Mouse (Mus musculus) liver, embryonic 16.5 days (tissue): Measurements from ENCODE around the gene A130010J15Rik. TPM values are rescaled to one million over a fixed set of nuclear protein-coding genes. Genes with fewer than 3 reads are reported as not detected.

Source experiments
- ATAC-seq: fragments of 200-750 bp; cut with Nextera tagmentation; 2 replicates; pipeline ENCODE4 v1.8.0; 2017; ENCODE audit warnings: low read depth, mild to moderate bottlenecking, moderate number of reproducible peaks, moderate library complexity
- H3K27ac ChIP-seq: fragments of 300-500 bp; sonication (generic); 2 replicates; pipeline ENCODE4 v1.5.1; 2014; ENCODE audit warnings: mild to moderate bottlenecking, low read length
- H3K27me3 ChIP-seq: fragments of 300-500 bp; sonication (generic); 2 replicates; pipeline ENCODE4 v1.6.1; 2014; ENCODE audit warnings: low read depth, low read length, mixed read lengths; ENCODE audit not compliant: control insufficient read depth, insufficient read depth
- H3K36me3 ChIP-seq: fragments of 300-500 bp; sonication (generic); 2 replicates; pipeline ENCODE4 v1.6.1; 2014; ENCODE audit warnings: mild to moderate bottlenecking; ENCODE audit not compliant: control insufficient read depth, insufficient read depth
- H3K4me1 ChIP-seq: fragments of 300-500 bp; sonication (generic); 2 replicates; pipeline ENCODE4 v1.6.1; 2014; ENCODE audit warnings: low read depth, low read length, mixed read lengths; ENCODE audit not compliant: control insufficient read depth
- H3K4me2 ChIP-seq: fragments of 300-500 bp; sonication (generic); 2 replicates; pipeline ENCODE4 v1.6.1; 2014; ENCODE audit warnings: low read depth, low read length, mixed read lengths
- H3K4me3 ChIP-seq: fragments of 300-500 bp; sonication (generic); 2 replicates; pipeline ENCODE4 v1.5.1; 2014; ENCODE audit warnings: low read depth, mild to moderate bottlenecking, low read length
- H3K9ac ChIP-seq: fragments of 300-500 bp; sonication (generic); 2 replicates; pipeline ENCODE4 v1.6.1; 2014; ENCODE audit warnings: low read depth, low read length
- H3K9me3 ChIP-seq: fragments of 300-500 bp; sonication (generic); replicated peaks from 2 replicates; pipeline ENCODE4 v1.6.1; 2016; ENCODE audit warnings: low read length; ENCODE audit not compliant: control insufficient read depth
- WGBS: fragments of 180-500 bp; shearing (Covaris S2); extraction: QIAGEN DNeasy Blood & Tissue Kit; methylation state at CpG from one replicate; pipeline ENCODE4 v1.1.7; 2014; ENCODE audit not compliant: insufficient replicate concordance; 5-methylcytosine and 5-hydroxymethylcytosine counted together
- polyA plus RNA-seq: library from polyadenylated mRNA; unstranded; fragments of >200 nt; fragmentation: Nextera tagmentation; extraction: Ambion mirVana; gene quantifications from 2 replicates; pipeline ENCODE4 v1.2.1, GENCODE M21; 2015

Gene A130010J15Rik
- polyA plus RNA-seq, 1 experiment from 2014 or later: 4.0 TPM

DNA sequence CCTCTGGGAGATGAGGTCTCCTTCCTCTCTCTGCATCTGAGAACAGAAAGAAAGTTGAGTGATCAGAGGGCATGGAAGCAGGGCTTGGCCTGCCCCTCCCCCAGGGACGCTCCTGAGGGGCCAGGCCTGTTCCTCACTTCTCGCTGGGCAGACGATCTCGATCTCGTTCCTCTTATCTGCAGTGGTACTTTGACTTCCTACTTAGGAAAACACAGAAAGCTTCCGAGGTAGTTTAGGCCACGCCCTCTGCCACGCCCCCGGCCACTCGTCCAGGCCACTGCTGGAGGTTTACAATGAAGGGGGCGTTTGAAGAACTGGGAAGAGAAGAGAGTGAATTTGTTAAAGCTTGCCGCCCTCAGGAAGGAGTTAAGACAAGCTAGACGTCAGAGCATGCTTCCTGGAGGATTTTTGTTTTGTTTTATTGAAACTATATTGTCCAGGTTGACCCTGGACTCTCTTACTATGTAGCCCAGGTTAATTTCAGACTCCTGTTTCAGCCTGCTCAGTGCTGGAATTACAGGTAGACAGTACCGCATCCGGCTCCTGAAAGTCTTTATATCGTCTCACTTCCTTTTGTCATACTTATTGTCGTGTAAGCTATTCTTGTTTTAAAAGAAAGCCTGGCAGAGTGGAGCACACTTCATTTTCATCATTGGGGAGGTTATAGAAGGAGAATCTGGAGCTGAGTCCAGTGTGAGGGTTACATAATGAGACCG, 7.4 kb upstream of the A130010J15Rik start:
- Histone ChIP-seq H3K36me3 (no peaks in the 10 kb centered on the region), H3K27ac (no peak overlapping the region), H3K9me3 (no peaks in the 10 kb centered on the region), H3K4me1 (peaks cover 12% of the 10 kb centered on the region), H3K4me2 (peak overlapping the region; percentile 49), H3K4me3 (peak overlapping the region; percentile 29), H3K9ac (peak overlapping the region; percentile 26; the same call in 1 of the 2 replicates), H3K27me3 (no peaks in the 10 kb centered on the region)
- ATAC-seq: peak; percentile 59
- WGBS: 10% methylated on average over 18 of the region's 18 CpGs

DNA sequence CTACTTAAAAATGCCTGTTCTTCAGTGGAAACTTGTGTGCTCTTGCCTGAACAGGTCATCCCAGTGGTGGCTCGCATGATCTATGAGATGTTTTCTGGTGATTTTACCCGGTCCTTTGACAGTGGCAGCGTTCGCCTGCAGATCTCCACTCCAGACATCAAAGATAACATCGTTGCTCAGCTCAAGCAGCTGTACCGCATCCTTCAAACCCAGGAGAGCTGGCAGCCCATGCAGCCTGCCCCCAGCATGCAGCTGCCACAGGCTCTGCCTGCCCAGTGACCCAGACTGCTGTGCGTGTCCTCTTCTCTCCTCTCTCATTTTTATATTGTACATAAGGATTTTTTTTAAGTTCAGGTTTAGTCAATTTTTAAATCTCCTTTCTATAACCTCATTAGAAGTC, 1.4 kb downstream of the A130010J15Rik start:
- Histone ChIP-seq H3K4me3 (no peak overlapping the region), H3K27me3 (no peaks in the 10 kb centered on the region), H3K9me3 (no peaks in the 10 kb centered on the region), H3K36me3 (no peaks in the 10 kb centered on the region), H3K4me2 (no peak overlapping the region), H3K27ac (no peak overlapping the region), H3K4me1 (peaks cover 13% of the 10 kb centered on the region), H3K9ac (no peak overlapping the region)
- no peak for ATAC-seq
- 77% methylated on average over 7 of the region's 7 CpGs for WGBS

DNA sequence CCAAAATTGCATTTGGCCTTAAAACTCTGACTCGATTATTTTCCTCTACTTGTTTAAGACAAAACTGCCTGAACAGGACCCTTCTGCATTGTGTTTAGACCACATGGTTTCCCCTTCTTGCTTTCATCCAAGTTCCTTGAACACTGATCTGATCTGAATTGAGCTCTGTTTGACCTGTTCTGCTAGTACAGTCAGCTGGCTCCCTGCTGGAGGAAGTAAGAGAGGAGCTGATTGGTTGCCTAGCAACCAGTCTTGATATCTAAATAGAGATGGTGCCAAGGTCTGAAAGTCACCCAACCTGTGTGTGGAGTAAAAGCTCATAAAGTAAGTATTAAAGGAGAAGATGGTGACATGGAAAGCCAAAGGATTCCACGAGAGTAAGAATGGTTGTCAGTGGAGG, 2.0 kb downstream of the A130010J15Rik start:
- peaks cover 19% of the 10 kb centered on the region for H3K4me1 ChIP-seq
- no peak for ATAC-seq
- H3K9ac ChIP-seq: no peak overlapping the region
- no peaks in the 10 kb centered on the region for H3K27me3 ChIP-seq
- H3K9me3 ChIP-seq: no peaks in the 10 kb centered on the region
- H3K27ac ChIP-seq: no peak overlapping the region
- H3K4me3 ChIP-seq: no peak overlapping the region
- H3K4me2 ChIP-seq: no peak overlapping the region
- H3K36me3 ChIP-seq: no peaks in the 10 kb centered on the region
- WGBS: 43% methylated on average over 2 of the region's 2 CpGs

DNA sequence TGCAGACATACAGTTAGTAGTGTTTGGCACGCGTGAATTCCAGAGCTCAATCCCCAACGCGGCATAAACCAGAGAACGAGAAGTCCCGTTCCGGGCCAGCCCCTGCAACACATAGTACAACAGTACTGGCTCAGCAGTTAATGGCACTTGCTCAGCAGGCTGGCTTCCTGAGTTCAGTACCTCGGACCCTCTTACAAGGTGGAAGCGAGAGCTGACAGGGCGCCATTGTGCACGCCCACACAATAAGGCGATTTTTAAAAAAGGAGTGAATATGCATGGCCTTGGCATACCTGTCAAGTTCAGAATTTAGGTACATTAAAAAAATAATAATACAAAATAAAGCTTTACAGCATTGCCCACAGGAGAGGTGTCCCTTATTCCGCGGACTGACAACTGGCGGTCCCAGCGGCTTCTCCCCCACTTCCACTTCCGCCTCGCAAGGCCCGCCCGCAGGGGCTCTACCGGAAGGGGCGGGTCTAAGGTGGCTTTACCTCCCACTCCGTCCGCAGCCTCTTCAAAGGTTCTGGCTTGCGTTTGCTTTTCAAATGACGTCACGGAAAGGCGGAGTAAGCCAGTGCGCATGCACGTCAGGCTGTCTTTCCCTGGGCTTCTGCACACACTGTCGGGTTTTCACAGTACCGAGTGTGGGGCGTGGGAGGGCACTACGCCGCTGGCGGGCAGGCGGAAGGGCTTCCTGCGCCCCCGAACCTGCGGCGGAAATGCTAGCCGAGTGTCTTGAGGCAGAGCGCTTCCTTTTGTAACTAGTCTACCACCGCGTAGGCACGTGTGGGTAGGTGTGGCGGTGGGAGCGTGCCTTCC, 5.4 kb downstream of the A130010J15Rik start:
- Histone ChIP-seq H3K4me1 (peaks cover 24% of the 10 kb centered on the region), H3K4me2 (peak overlapping the region; percentile 79), H3K27me3 (no peaks in the 10 kb centered on the region), H3K9me3 (no peaks in the 10 kb centered on the region), H3K4me3 (peak overlapping the region; percentile 81), H3K9ac (peak overlapping the region; percentile 81), H3K27ac (peak overlapping the region; percentile 81), H3K36me3 (no peaks in the 10 kb centered on the region)
- WGBS: under 1% methylated on average over 48 of the region's 48 CpGs
- peak; percentile 98 for ATAC-seq

GRCm38 (mm10) chr1:193173810-193174129, 5.9 kb downstream of the A130010J15Rik start:
- Histone ChIP-seq H3K27ac (peak overlapping the region; percentile 81), H3K9me3 (no peaks in the 10 kb centered on the region), H3K4me2 (peak overlapping the region; percentile 79), H3K9ac (peak overlapping the region; percentile 73), H3K4me3 (peak overlapping the region; percentile 81), H3K36me3 (no peaks in the 10 kb centered on the region), H3K4me1 (peaks cover 24% of the 10 kb centered on the region), H3K27me3 (no peaks in the 10 kb centered on the region)
- WGBS: 12% methylated on average over 9 of the region's 9 CpGs
- ATAC-seq: no peak

DNA sequence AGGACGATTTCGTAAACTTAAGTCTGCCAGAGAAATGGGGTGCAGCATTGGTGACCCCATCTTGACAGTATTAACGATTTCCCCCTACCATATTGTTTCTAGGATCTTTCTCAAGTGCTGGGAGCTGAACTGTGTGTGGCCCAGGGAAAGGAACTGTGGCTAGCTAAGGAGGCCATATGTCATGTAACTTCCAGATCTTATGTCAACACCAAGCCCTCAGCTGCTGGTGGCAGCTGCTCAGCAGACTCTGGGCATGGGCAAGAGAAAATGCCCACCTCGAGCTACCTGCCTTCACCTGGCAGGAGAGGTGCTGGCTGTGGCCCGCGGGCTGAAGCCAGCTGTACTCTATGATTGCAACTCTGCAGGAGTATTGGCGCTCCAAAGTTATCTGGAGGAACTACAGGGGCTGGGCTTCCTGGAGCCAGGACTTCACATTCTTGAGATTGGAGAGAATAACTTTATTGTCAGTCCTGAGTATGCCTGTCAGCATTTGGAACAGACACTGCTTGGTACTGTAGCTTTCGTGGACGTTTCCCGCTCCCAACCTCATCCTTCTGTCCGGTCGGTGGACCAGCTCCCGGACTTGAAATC, 6.4 kb downstream of the A130010J15Rik start:
- no peaks in the 10 kb centered on the region for H3K9me3 ChIP-seq
- H3K9ac ChIP-seq: peak overlapping the region; percentile 73
- H3K4me2 ChIP-seq: peak overlapping the region; percentile 79
- WGBS: 66% methylated on average over 13 of the region's 13 CpGs
- peak overlapping the region; percentile 81 for H3K4me3 ChIP-seq
- H3K27me3 ChIP-seq: no peaks in the 10 kb centered on the region
- H3K4me1 ChIP-seq: peaks cover 24% of the 10 kb centered on the region
- no peaks in the 10 kb centered on the region for H3K36me3 ChIP-seq
- ATAC-seq: no peak
- peak overlapping the region; percentile 81 for H3K27ac ChIP-seq

DNA sequence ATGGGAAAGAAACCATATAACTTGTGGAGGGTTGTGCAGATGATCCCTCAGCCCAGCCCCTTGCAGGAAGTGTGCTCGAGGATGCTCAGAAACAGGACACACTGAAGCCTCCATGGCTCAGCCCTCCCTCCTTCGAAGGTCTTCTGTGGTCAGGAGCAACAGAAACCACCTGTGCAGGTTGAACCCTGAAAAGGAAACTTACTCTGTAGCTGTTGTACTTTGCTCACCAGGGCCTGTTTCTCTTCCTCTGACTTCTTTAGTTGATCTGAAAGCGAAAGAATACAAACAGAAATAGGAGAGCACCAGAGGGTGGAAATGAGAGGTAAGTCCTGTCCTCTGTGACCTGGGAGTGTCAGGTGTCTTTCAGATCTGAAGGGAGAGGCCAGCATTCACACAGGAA, 13.3 kb downstream of the A130010J15Rik start:
- Histone ChIP-seq H3K4me1 (no peaks in the 10 kb centered on the region), H3K27me3 (no peaks in the 10 kb centered on the region), H3K9ac (no peak overlapping the region), H3K9me3 (no peaks in the 10 kb centered on the region), H3K4me3 (no peak overlapping the region), H3K36me3 (no peaks in the 10 kb centered on the region), H3K4me2 (no peak overlapping the region), H3K27ac (no peak overlapping the region)
- WGBS: 67% methylated on average over 3 of the region's 3 CpGs
- no peak for ATAC-seq

DNA sequence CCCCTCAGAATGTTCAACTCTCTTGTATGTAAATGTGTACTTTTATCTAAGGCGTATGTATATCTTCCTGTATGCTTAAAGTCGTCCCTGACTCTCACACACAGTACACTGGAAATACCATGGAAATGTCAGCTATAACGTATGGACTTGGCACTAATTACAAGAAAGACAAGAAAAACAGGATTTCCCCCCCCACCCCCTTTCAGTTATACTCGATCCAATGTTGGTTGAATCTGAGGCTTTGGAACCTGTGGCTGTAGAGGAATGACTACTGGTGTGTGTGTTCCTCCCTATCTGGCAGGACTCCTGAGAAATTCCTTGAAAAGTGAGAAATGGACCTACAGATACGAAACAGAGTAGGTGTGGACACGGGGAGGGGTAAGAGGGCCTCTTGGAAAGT, 20.4 kb downstream of the A130010J15Rik start:
- H3K36me3 ChIP-seq: no peaks in the 10 kb centered on the region
- no peaks in the 10 kb centered on the region for H3K4me1 ChIP-seq
- H3K9ac ChIP-seq: no peak overlapping the region
- ATAC-seq: no peak
- no peak overlapping the region for H3K4me2 ChIP-seq
- no peak overlapping the region for H3K27ac ChIP-seq
- 64% methylated on average over 6 of the region's 6 CpGs for whole genome bisulfite sequencing
- no peaks in the 10 kb centered on the region for H3K9me3 ChIP-seq
- no peaks in the 10 kb centered on the region for H3K27me3 ChIP-seq
- no peak overlapping the region for H3K4me3 ChIP-seq

- H3K4me2 ChIP-seq: no peak overlapping the region
- no peaks in the 10 kb centered on the region for H3K27me3 ChIP-seq
- H3K4me1 ChIP-seq: no peaks in the 10 kb centered on the region
- ATAC-seq: no peak
- H3K9me3 ChIP-seq: no peaks in the 10 kb centered on the region
- H3K9ac ChIP-seq: no peak overlapping the region
- H3K4me3 ChIP-seq: no peak overlapping the region
- WGBS: 60% methylated on average over 9 of the region's 9 CpGs
- no peaks in the 10 kb centered on the region for H3K36me3 ChIP-seq
- H3K27ac ChIP-seq: no peak overlapping the region
These were observed 21.3 kb downstream of the A130010J15Rik start for GRCm38 (mm10) chr1:193189151-193189621.
